Mouse (Mus musculus) heart, adult 2 months (tissue): Measurements from ENCODE around the gene Gm4567.
"Not testable (repeated sequence)": the region's sequence is repeated elsewhere in the genome, so short reads cannot be mapped to it uniquely, and the experiment has no call there.

Source experiments
- CTCF ChIP-seq: fragments of 200-600 bp; IDR thresholded peaks from 2 replicates; pipeline ENCODE4 v1.8.1; 2022; ENCODE audit warnings: antibody characterized with exemption, mild to moderate bottlenecking, moderate library complexity
- EP300 ChIP-seq: fragments of 200-500 bp; IDR thresholded peaks from 2 replicates; pipeline ENCODE4 v1.6.1; 2011; ENCODE audit warnings: low read depth, low read length, control low read depth; ENCODE audit not compliant: insufficient read depth

DNA sequence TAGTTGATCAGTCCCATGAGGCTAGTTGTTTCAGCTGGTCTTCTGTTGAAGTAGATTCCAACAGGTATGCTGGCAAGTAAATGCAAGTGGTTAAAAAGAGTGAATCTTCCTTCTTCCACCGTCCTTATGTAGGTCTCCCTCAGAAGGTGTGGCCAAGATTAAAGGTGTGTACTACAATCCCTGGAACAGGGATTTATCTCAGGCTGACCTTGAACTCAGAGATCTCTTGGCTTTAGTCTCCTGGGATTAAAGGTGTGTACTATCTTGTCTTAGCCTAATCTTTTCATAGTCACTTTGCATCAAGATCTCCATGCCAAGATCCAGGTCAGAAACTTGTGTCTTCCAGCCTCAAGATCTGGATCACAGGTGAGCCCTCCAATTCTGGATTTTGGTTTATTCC is at the start of gene Gm4567:
- TF ChIP-seq EP300, CTCF: not testable (repeated sequence)
